Mouse (Mus musculus) limb, embryonic 14.5 days (tissue): Measurements from ENCODE around the gene H2-T24. TPM values are rescaled to one million over a fixed set of nuclear protein-coding genes. Genes with fewer than 3 reads are reported as not detected.

Experiments used
- ATAC-seq: fragments of 200-750 bp; cut with Nextera tagmentation; 2 replicates; pipeline ENCODE4 v1.8.0; 2017; ENCODE audit warnings: low read depth, moderate number of reproducible peaks, moderate TSS enrichment; ENCODE audit not compliant: low FRiP score
- DNase-seq: peaks from one replicate; pipeline ENCODE4 v3.0.0-alpha.2; 2015; ENCODE audit warnings: low spot score
- H3K27ac ChIP-seq: fragments of 300-500 bp; sonication (generic); replicated peaks from 2 replicates; pipeline ENCODE4 v1.5.1; 2014; ENCODE audit warnings: low read depth, mild to moderate bottlenecking, low read length, moderate library complexity, mixed read lengths
- H3K27me3 ChIP-seq: fragments of 300-500 bp; sonication (generic); 2 replicates; pipeline ENCODE4 v1.6.1; 2014; ENCODE audit warnings: low read length, mixed read lengths; ENCODE audit not compliant: control insufficient read depth, insufficient read depth
- H3K36me3 ChIP-seq: fragments of 300-500 bp; sonication (generic); 2 replicates; pipeline ENCODE4 v1.6.1; 2014; ENCODE audit warnings: mild to moderate bottlenecking, low read length, moderate library complexity, mixed read lengths; ENCODE audit not compliant: control insufficient read depth, insufficient read depth
- H3K4me1 ChIP-seq: fragments of 300-500 bp; sonication (generic); 2 replicates; pipeline ENCODE4 v1.6.1; 2014; ENCODE audit warnings: antibody characterized with exemption, low read length, mixed read lengths; ENCODE audit not compliant: control insufficient read depth, insufficient read depth
- H3K4me2 ChIP-seq: fragments of 300-500 bp; sonication (generic); replicated peaks from 2 replicates; pipeline ENCODE4 v1.6.1; 2014; ENCODE audit warnings: low read depth, mild to moderate bottlenecking, low read length, moderate library complexity; ENCODE audit not compliant: severe bottlenecking
- H3K4me3 ChIP-seq: fragments of 300-500 bp; sonication (generic); replicated peaks from 2 replicates; pipeline ENCODE4 v1.5.1; 2014; ENCODE audit warnings: low read length
- H3K9ac ChIP-seq: fragments of 300-500 bp; sonication (generic); 2 replicates; pipeline ENCODE4 v1.6.1; 2014; ENCODE audit warnings: mild to moderate bottlenecking, low read depth, low read length, moderate library complexity; ENCODE audit not compliant: severe bottlenecking
- H3K9me3 ChIP-seq: fragments of 300-500 bp; sonication (generic); 2 replicates; pipeline ENCODE4 v1.6.1; 2016; ENCODE audit warnings: low read length; ENCODE audit not compliant: control insufficient read depth
- POLR2A ChIP-seq: fragments of 200-500 bp; IDR thresholded peaks from 2 replicates; pipeline ENCODE4 v1.8.0; 2012; ENCODE audit warnings: inconsistent platforms, mild to moderate bottlenecking, moderate library complexity, borderline replicate concordance; ENCODE audit not compliant: insufficient read depth, insufficient read length; ENCODE audit errors: extremely low read depth
- WGBS: fragments of 180-500 bp; shearing (Covaris S2); extraction: QIAGEN DNeasy Blood & Tissue Kit; methylation state at CpG from one replicate; pipeline ENCODE4 v1.1.7; 2014; 5-methylcytosine and 5-hydroxymethylcytosine counted together
- polyA plus RNA-seq, 2 experiments: library from polyadenylated mRNA; depleted of rRNA in 1 of 2; stranded (reverse) in 1 of 2; unstranded in 1 of 2; fragments of >200 nt; fragmentation: Nextera tagmentation in 1 of 2; extraction: Ambion mirVana in 1 of 2; gene quantifications; 2 replicates each; pipeline versions ENCODE4 v1.2.1 to v1.2.3; 2012 to 2014

Gene H2-T24
- polyA plus RNA-seq, 2 experiments: 0.14 to 1.5 TPM

GRCm38 (mm10) chr17:35991781-35992180 is 28.6 kb downstream of the H2-T24 start:
- Histone ChIP-seq H3K36me3 (peaks cover 32% of the 10 kb centered on the region), H3K4me3 (no peak overlapping the region), H3K27ac (no peak overlapping the region), H3K4me2 (no peak overlapping the region), H3K9me3 (no peaks in the 10 kb centered on the region), H3K9ac (no peak overlapping the region), H3K27me3 (no peaks in the 10 kb centered on the region), H3K4me1 (peaks cover 2% of the 10 kb centered on the region; the same call in 1 of the 2 replicates)
- ATAC-seq (no peak), DNase-seq (no peak)
- WGBS: 42% methylated on average over 10 of the region's 10 CpGs
- no peak for TF ChIP-seq POLR2A

- no peak overlapping the region for H3K27ac ChIP-seq
- DNase-seq: no peak
- peaks cover 49% of the 10 kb centered on the region for H3K36me3 ChIP-seq
- WGBS: 92% methylated on average over 9 of the region's 9 CpGs
- no peak for ATAC-seq
- TF ChIP-seq POLR2A: no peak
- H3K4me3 ChIP-seq: no peak overlapping the region
- H3K9me3 ChIP-seq: no peaks in the 10 kb centered on the region
- no peak overlapping the region for H3K4me2 ChIP-seq
- H3K27me3 ChIP-seq: no peaks in the 10 kb centered on the region
- no peak overlapping the region for H3K9ac ChIP-seq
- H3K4me1 ChIP-seq: peaks cover 11% of the 10 kb centered on the region; the same call in 1 of the 2 replicates
Observed at GRCm38 (mm10) chr17:35981776-35982175, 38.6 kb downstream of the H2-T24 start.

GRCm38 (mm10) chr17:35980363-35980754 is 40.0 kb downstream of the H2-T24 start:
- 0% methylated on average over 22 of the region's 29 CpGs for WGBS
- DNase-seq (peak; percentile 52), ATAC-seq (peak; percentile 7)
- Histone ChIP-seq H3K4me1 (peaks cover 11% of the 10 kb centered on the region; the same call in 1 of the 2 replicates), H3K27ac (peak overlapping the region; percentile 95), H3K27me3 (no peaks in the 10 kb centered on the region), H3K4me2 (peak overlapping the region; percentile 73), H3K36me3 (peaks cover 35% of the 10 kb centered on the region), H3K9ac (peak overlapping the region; percentile 82), H3K9me3 (no peaks in the 10 kb centered on the region), H3K4me3 (peak overlapping the region; percentile 58)
- TF ChIP-seq POLR2A: no peak

GRCm38 (mm10) chr17:35979401-35980362 is 40.7 kb downstream of the H2-T24 start, which contains the start of the genes Gnl1 and Prr3:
Gene Gnl1 (plus strand): TSS chr17:35979851.
Gene Prr3 (minus strand): TSS chr17:35980236.
- WGBS: under 1% methylated on average over 51 of the region's 109 CpGs
- peak; percentile 84 for ATAC-seq
- Histone ChIP-seq H3K27ac (peak within 1 kb of the TSS; percentile 95), H3K36me3 (peaks cover 33% of the 10 kb centered on the region), H3K9ac (peak within 1 kb of the TSS; percentile 82), H3K4me2 (peak within 1 kb of the TSS; percentile 73), H3K4me3 (peak within 1 kb of the TSS; percentile 58), H3K9me3 (no peaks in the 10 kb centered on the region), H3K4me1 (peaks cover 11% of the 10 kb centered on the region; the same call in 1 of the 2 replicates), H3K27me3 (no peaks in the 10 kb centered on the region)
- TF ChIP-seq POLR2A: no peak
- DNase-seq: peak; percentile 91

DNA sequence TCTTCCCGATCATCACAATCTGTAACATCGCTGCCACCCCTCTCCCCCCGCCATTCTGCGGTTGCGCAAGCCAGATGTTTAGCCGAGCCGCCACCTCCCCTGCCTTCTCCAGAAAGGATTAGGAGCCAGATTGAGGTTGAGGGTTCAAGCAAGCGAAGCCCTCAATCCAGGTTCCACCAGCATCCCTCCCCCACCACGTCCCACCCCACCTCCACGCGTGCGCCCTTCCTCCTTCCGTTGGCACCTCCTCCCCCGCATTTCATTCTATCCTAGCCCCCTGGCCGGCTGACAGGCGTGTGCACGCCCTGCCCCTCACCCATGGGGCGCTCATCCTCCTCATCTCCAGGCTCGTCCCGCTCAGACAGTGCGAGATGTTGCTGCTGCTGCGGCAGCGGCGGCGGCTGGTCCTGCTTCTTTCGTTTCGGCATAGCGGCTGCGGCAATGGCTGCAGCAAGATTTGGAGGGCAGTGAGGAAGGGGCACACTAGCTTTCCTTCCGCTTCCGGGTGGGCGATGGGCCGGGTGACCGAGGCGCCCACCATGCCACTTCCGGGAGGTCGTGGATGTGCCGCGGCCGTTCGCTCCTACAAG is 41.5 kb downstream of the H2-T24 start:
- 0 out of 2 replicates have a peak, but pooled peaks have one; percentile 36 for TF ChIP-seq POLR2A
- no peaks in the 10 kb centered on the region for H3K27me3 ChIP-seq
- peaks cover 11% of the 10 kb centered on the region; the same call in 1 of the 2 replicates for H3K4me1 ChIP-seq
- no peaks in the 10 kb centered on the region for H3K9me3 ChIP-seq
- peak overlapping the region; percentile 73 for H3K4me2 ChIP-seq
- H3K4me3 ChIP-seq: peak overlapping the region; percentile 58
- under 1% methylated on average over 36 of the region's 41 CpGs for WGBS
- H3K27ac ChIP-seq: peak overlapping the region; percentile 95
- peaks cover 36% of the 10 kb centered on the region for H3K36me3 ChIP-seq
- peak; percentile 80 for DNase-seq
- peak overlapping the region; percentile 82 for H3K9ac ChIP-seq
- ATAC-seq: peak; percentile 82
